Mouse (Mus musculus): ENCODE results near the gene Arih1. TPM values are rescaled to one million over a fixed set of nuclear protein-coding genes. Genes with fewer than 3 reads are reported as not detected.

Gene Arih1
- total RNA-seq (2014; rRNA removed) (47.9 and 60.2 TPM in 2 replicates), polyA plus RNA-seq (2015; fragmentation: Nextera tagmentation; extraction: Ambion mirVana) (7.9 and 8.1 TPM in 2 replicates)

GRCm38 (mm10) chr9:59486549-59487065 is at the start of gene Arih1:
Arih1 (minus strand) TSS chr9:59486618.
- no peaks in the 10 kb centered on the region for H3K4me1 ChIP-seq (ENCODE audit: insufficient read depth, low read length)
- H3K27ac ChIP-seq (ENCODE audit: low read depth, low read length), result peak within 1 kb of the TSS; percentile 98
- peak; percentile 98 for DNase-seq (ENCODE audit: low spot score)
- H3K27me3 ChIP-seq (ENCODE audit: insufficient read depth, low read length), result no peaks in the 10 kb centered on the region
- peak within 1 kb of the TSS; percentile 100 for H3K4me3 ChIP-seq (ENCODE audit: low read depth, low read length)
- peak within 1 kb of the TSS; percentile 98 for H3K9ac ChIP-seq (replicated peaks; ENCODE audit: low read length, poor library complexity, severe bottlenecking)
- no peaks in the 10 kb centered on the region for H3K9me3 ChIP-seq (ENCODE audit: low read length)
- H3K4me2 ChIP-seq (ENCODE audit: low read depth, low read length, poor library complexity, severe bottlenecking), result peak within 1 kb of the TSS; percentile 71
- TF ChIP-seq CTCF (IDR thresholded peaks at IDR 0.05), result peak; percentile 23; the same call in 1 of the 2 replicates
- peak; percentile 99 for ATAC-seq (ENCODE audit: low FRiP score)
- WGBS, result under 1% methylated on average over 51 of the region's 56 CpGs
- H3K36me3 ChIP-seq (ENCODE audit: insufficient read depth, low read length), result no peaks in the 10 kb centered on the region

GRCm38 (mm10) chr9:59533889-59534288 is 47.5 kb upstream of the Arih1 start:
- no peak overlapping the region for H3K4me2 ChIP-seq (ENCODE audit: low read depth, low read length, poor library complexity, severe bottlenecking)
- H3K36me3 ChIP-seq (ENCODE audit: insufficient read depth, low read length), result no peaks in the 10 kb centered on the region
- ATAC-seq (ENCODE audit: low FRiP score) (no peak), DNase-seq (ENCODE audit: low spot score) (no peak)
- no peaks in the 10 kb centered on the region for H3K4me1 ChIP-seq (ENCODE audit: insufficient read depth, low read length)
- 79% methylated on average over 4 of the region's 4 CpGs for WGBS
- H3K9me3 ChIP-seq (ENCODE audit: low read length), result no peaks in the 10 kb centered on the region
- H3K27ac ChIP-seq (ENCODE audit: low read depth, low read length), result no peak overlapping the region
- H3K4me3 ChIP-seq (ENCODE audit: low read depth, low read length), result no peak overlapping the region
- no peak for TF ChIP-seq CTCF (IDR thresholded peaks at IDR 0.05)
- no peaks in the 10 kb centered on the region for H3K27me3 ChIP-seq (ENCODE audit: insufficient read depth, low read length)
- no peak overlapping the region for H3K9ac ChIP-seq (replicated peaks; ENCODE audit: low read length, poor library complexity, severe bottlenecking)

GRCm38 (mm10) chr9:59533422-59533821 is 47.0 kb upstream of the Arih1 start:
- Histone ChIP-seq H3K4me3 (ENCODE audit: low read depth, low read length) (no peak overlapping the region), H3K27me3 (ENCODE audit: insufficient read depth, low read length) (no peaks in the 10 kb centered on the region), H3K36me3 (ENCODE audit: insufficient read depth, low read length) (no peaks in the 10 kb centered on the region), H3K9me3 (ENCODE audit: low read length) (no peaks in the 10 kb centered on the region), H3K9ac (replicated peaks; ENCODE audit: low read length, poor library complexity, severe bottlenecking) (no peak overlapping the region), H3K4me2 (ENCODE audit: low read depth, low read length, poor library complexity, severe bottlenecking) (no peak overlapping the region), H3K27ac (ENCODE audit: low read depth, low read length) (no peak overlapping the region), H3K4me1 (ENCODE audit: insufficient read depth, low read length) (no peaks in the 10 kb centered on the region)
- ATAC-seq (ENCODE audit: low FRiP score), result no peak
- no peak for TF ChIP-seq CTCF (IDR thresholded peaks at IDR 0.05)
- 64% methylated on average over 2 of the region's 2 CpGs for WGBS
- DNase-seq (ENCODE audit: low spot score), result no peak

- H3K4me3 ChIP-seq (ENCODE audit: low read depth, low read length), result no peak overlapping the region
- no peaks in the 10 kb centered on the region for H3K9me3 ChIP-seq (ENCODE audit: low read length)
- 25% methylated on average over 5 of the region's 5 CpGs for WGBS
- H3K27me3 ChIP-seq (ENCODE audit: insufficient read depth, low read length), result no peaks in the 10 kb centered on the region
- no peak overlapping the region for H3K4me2 ChIP-seq (ENCODE audit: low read depth, low read length, poor library complexity, severe bottlenecking)
- no peak for TF ChIP-seq CTCF (IDR thresholded peaks at IDR 0.05)
- DNase-seq (ENCODE audit: low spot score) (no peak), ATAC-seq (ENCODE audit: low FRiP score) (no peak)
- H3K4me1 ChIP-seq (ENCODE audit: insufficient read depth, low read length), result no peaks in the 10 kb centered on the region
- H3K27ac ChIP-seq (ENCODE audit: low read depth, low read length), result no peak overlapping the region
- no peaks in the 10 kb centered on the region for H3K36me3 ChIP-seq (ENCODE audit: insufficient read depth, low read length)
- no peak overlapping the region for H3K9ac ChIP-seq (replicated peaks; ENCODE audit: low read length, poor library complexity, severe bottlenecking)
These were observed 45.2 kb upstream of the Arih1 start for GRCm38 (mm10) chr9:59531645-59532044.

- DNase-seq (ENCODE audit: low spot score), result no peak
- Histone ChIP-seq H3K4me2 (ENCODE audit: low read depth, low read length, poor library complexity, severe bottlenecking) (no peak overlapping the region), H3K27ac (ENCODE audit: low read depth, low read length) (no peak overlapping the region), H3K9ac (replicated peaks; ENCODE audit: low read length, poor library complexity, severe bottlenecking) (no peak overlapping the region), H3K4me3 (ENCODE audit: low read depth, low read length) (no peak overlapping the region), H3K27me3 (ENCODE audit: insufficient read depth, low read length) (no peaks in the 10 kb centered on the region), H3K36me3 (ENCODE audit: insufficient read depth, low read length) (no peaks in the 10 kb centered on the region), H3K9me3 (ENCODE audit: low read length) (no peaks in the 10 kb centered on the region), H3K4me1 (ENCODE audit: insufficient read depth, low read length) (no peaks in the 10 kb centered on the region)
- no peak for ATAC-seq (ENCODE audit: low FRiP score)
- TF ChIP-seq CTCF (IDR thresholded peaks at IDR 0.05), result no peak
- WGBS, result 86% methylated on average over 2 of the region's 2 CpGs
These were observed 41.9 kb upstream of the Arih1 start for GRCm38 (mm10) chr9:59528274-59528673.

GRCm38 (mm10) chr9:59527580-59527979 is 41.2 kb upstream of the Arih1 start:
- H3K4me3 ChIP-seq (ENCODE audit: low read depth, low read length), result no peak overlapping the region
- H3K4me1 ChIP-seq (ENCODE audit: insufficient read depth, low read length), result no peaks in the 10 kb centered on the region
- H3K9me3 ChIP-seq (ENCODE audit: low read length), result no peaks in the 10 kb centered on the region
- TF ChIP-seq CTCF (IDR thresholded peaks at IDR 0.05), result no peak
- WGBS, result 92% methylated on average over 3 of the region's 3 CpGs
- ATAC-seq (ENCODE audit: low FRiP score), result no peak
- H3K4me2 ChIP-seq (ENCODE audit: low read depth, low read length, poor library complexity, severe bottlenecking), result no peak overlapping the region
- no peaks in the 10 kb centered on the region for H3K27me3 ChIP-seq (ENCODE audit: insufficient read depth, low read length)
- no peak overlapping the region for H3K9ac ChIP-seq (replicated peaks; ENCODE audit: low read length, poor library complexity, severe bottlenecking)
- H3K36me3 ChIP-seq (ENCODE audit: insufficient read depth, low read length), result no peaks in the 10 kb centered on the region
- no peak for DNase-seq (ENCODE audit: low spot score)
- H3K27ac ChIP-seq (ENCODE audit: low read depth, low read length), result no peak overlapping the region

All from midbrain, postnatal 0 days (tissue).